Mouse (Mus musculus): ENCODE data around the gene Iars. TPM values are rescaled to one million over a fixed set of nuclear protein-coding genes. Genes with fewer than 3 reads are reported as not detected.

Iars gene
- polyA plus RNA-seq (2016; fragmentation: Nextera tagmentation; extraction: Ambion mirVana): 75.3 and 78.8 TPM in 2 replicates

DNA sequence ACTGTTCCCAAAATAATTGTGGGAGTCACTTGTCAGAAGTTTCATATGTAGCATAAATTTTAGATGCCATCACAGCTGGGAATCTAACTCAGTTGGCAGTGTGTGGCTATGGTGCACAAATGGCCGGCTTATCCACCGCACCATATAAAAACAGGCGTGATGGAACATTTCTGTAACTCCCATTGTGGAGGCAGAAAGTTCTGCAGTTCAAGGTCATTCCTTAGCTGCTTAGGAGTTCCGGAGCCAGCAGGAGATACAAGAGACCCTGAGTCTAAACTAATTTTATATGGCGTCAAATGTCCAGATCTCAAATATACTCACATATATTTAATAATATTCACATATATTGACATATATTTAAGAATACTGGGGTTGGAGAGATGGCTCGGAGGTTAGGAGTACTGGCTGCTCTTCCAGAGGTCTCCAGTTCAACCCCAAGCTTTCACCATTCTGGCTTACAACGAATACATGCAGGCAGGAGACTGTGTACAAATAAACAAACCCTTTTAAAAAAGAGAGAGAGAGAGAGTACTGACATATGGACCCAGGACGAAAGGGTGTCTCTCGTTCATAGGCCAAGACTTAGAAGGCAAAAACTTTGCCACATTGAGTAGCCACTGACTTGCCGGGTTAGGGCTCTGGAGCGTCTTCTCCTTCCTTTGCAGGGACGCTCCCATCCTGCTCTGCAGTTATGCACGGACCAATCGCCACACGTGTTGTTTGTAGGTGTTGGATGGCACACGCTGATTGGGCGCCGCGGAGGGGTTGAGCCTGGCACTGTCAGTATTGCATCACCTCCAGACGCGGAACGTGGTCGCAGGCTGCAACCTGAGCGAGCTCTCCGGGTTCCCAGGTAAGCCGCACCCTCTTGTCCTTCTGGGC is at the start of gene Iars:
Gene Iars (plus strand): TSS at position 750 of the 882 bp plus-strand sequence.
- Histone ChIP-seq H3K4me1 (replicated peaks) (peaks cover 20% of the 10 kb centered on the region), H3K36me3 (peaks cover 17% of the 10 kb centered on the region), H3K4me2 (peak within 1 kb of the TSS; percentile 91), H3K27ac (peak within 1 kb of the TSS; percentile 26; the same call in 1 of the 2 replicates), H3K4me3 (replicated peaks) (peak within 1 kb of the TSS; percentile 59), H3K27me3 (no peaks in the 10 kb centered on the region), H3K9ac (replicated peaks) (peak within 1 kb of the TSS; percentile 69), H3K9me3 (no peaks in the 10 kb centered on the region)
- ATAC-seq (ENCODE audit: insufficient number of reproducible peaks, insufficient read depth, low FRiP score, low TSS enrichment, low read depth): peak; percentile 100
- 6% methylated on average over 26 of the region's 26 CpGs for WGBS

GRCm38 (mm10) chr13:49639965-49640364 is 41.9 kb upstream of the Iars start:
- 96% methylated on average over 2 of the region's 2 CpGs for WGBS
- Histone ChIP-seq H3K27me3 (no peaks in the 10 kb centered on the region), H3K4me3 (replicated peaks) (no peak overlapping the region), H3K4me1 (replicated peaks) (no peaks in the 10 kb centered on the region), H3K27ac (no peak overlapping the region), H3K9me3 (no peaks in the 10 kb centered on the region), H3K4me2 (no peak overlapping the region), H3K9ac (replicated peaks) (no peak overlapping the region), H3K36me3 (no peaks in the 10 kb centered on the region; the same call in 1 of the 2 replicates)
- ATAC-seq (ENCODE audit: insufficient number of reproducible peaks, insufficient read depth, low FRiP score, low TSS enrichment, low read depth): no peak

DNA sequence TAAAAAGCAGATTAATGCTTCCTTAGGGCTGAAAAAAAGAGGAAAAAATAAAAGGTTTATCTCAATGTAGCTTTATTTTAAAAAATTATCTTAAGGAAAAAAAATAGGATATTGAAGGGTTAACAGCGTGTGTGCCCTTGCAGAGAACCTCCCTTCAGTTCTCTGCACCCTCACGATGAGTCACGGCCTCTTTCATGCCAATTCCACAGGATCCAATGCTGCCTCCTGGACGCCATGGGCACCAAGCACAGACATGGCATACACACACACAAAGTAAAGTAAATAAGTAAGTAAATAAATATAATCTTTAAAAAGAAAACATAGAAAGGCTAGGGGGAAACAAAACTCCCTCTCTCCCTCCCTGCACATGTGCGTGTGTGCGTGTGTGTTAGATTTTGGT is 39.2 kb upstream of the Iars start:
- H3K4me1 ChIP-seq (replicated peaks): no peaks in the 10 kb centered on the region
- no peaks in the 10 kb centered on the region for H3K36me3 ChIP-seq
- no peak overlapping the region for H3K4me2 ChIP-seq
- WGBS: 80% methylated on average over 6 of the region's 6 CpGs
- H3K9ac ChIP-seq (replicated peaks): no peak overlapping the region
- H3K27ac ChIP-seq: no peak overlapping the region
- no peaks in the 10 kb centered on the region for H3K27me3 ChIP-seq
- no peak overlapping the region for H3K4me3 ChIP-seq (replicated peaks)
- no peaks in the 10 kb centered on the region for H3K9me3 ChIP-seq
- no peak for ATAC-seq (ENCODE audit: insufficient number of reproducible peaks, insufficient read depth, low FRiP score, low TSS enrichment, low read depth)

- no peaks in the 10 kb centered on the region for H3K4me1 ChIP-seq (replicated peaks)
- no peak overlapping the region for H3K4me3 ChIP-seq (replicated peaks)
- H3K9ac ChIP-seq (replicated peaks): no peak overlapping the region
- H3K9me3 ChIP-seq: no peaks in the 10 kb centered on the region
- H3K36me3 ChIP-seq: no peaks in the 10 kb centered on the region
- no peaks in the 10 kb centered on the region for H3K27me3 ChIP-seq
- ATAC-seq (ENCODE audit: insufficient number of reproducible peaks, insufficient read depth, low FRiP score, low TSS enrichment, low read depth): no peak
- no peak overlapping the region for H3K27ac ChIP-seq
- no peak overlapping the region for H3K4me2 ChIP-seq
Observed at GRCm38 (mm10) chr13:49643669-49644362, 38.1 kb upstream of the Iars start.

GRCm38 (mm10) chr13:49644731-49645529 is 37.0 kb upstream of the Iars start:
- Histone ChIP-seq H3K9ac (replicated peaks) (no peak overlapping the region), H3K4me3 (replicated peaks) (no peak overlapping the region), H3K27me3 (no peaks in the 10 kb centered on the region), H3K36me3 (no peaks in the 10 kb centered on the region), H3K4me2 (no peak overlapping the region), H3K4me1 (replicated peaks) (no peaks in the 10 kb centered on the region), H3K27ac (no peak overlapping the region), H3K9me3 (no peaks in the 10 kb centered on the region)
- WGBS: 79% methylated on average over 2 of the region's 2 CpGs
- no peak for ATAC-seq (ENCODE audit: insufficient number of reproducible peaks, insufficient read depth, low FRiP score, low TSS enrichment, low read depth)

- H3K4me2 ChIP-seq: no peak overlapping the region
- no peaks in the 10 kb centered on the region for H3K9me3 ChIP-seq
- H3K4me1 ChIP-seq (replicated peaks): no peaks in the 10 kb centered on the region
- 88% methylated on average over 1 of the region's 1 CpGs for WGBS
- no peak overlapping the region for H3K27ac ChIP-seq
- no peaks in the 10 kb centered on the region for H3K36me3 ChIP-seq
- no peaks in the 10 kb centered on the region for H3K27me3 ChIP-seq
- ATAC-seq (ENCODE audit: insufficient number of reproducible peaks, insufficient read depth, low FRiP score, low TSS enrichment, low read depth): no peak
- no peak overlapping the region for H3K4me3 ChIP-seq (replicated peaks)
- H3K9ac ChIP-seq (replicated peaks): no peak overlapping the region
Observed at GRCm38 (mm10) chr13:49646019-49646418, 35.9 kb upstream of the Iars start.

- 57% methylated on average over 2 of the region's 2 CpGs for WGBS
- Histone ChIP-seq H3K9ac (replicated peaks) (no peak overlapping the region), H3K9me3 (no peaks in the 10 kb centered on the region), H3K27ac (no peak overlapping the region), H3K27me3 (no peaks in the 10 kb centered on the region), H3K4me3 (replicated peaks) (no peak overlapping the region; the same call in 1 of the 2 replicates), H3K36me3 (peaks cover 1% of the 10 kb centered on the region; the same call in 1 of the 2 replicates), H3K4me2 (peak overlapping the region; percentile 79), H3K4me1 (replicated peaks) (peaks cover 12% of the 10 kb centered on the region)
- ATAC-seq (ENCODE audit: insufficient number of reproducible peaks, insufficient read depth, low FRiP score, low TSS enrichment, low read depth): no peak
Observed at GRCm38 (mm10) chr13:49651136-49651535, 30.8 kb upstream of the Iars start.

GRCm38 (mm10) chr13:49651781-49652351 is 30.0 kb upstream of the Iars start:
- H3K9ac ChIP-seq (replicated peaks): peak overlapping the region; percentile 75
- no peaks in the 10 kb centered on the region for H3K27me3 ChIP-seq
- H3K36me3 ChIP-seq: peaks cover 5% of the 10 kb centered on the region; the same call in 1 of the 2 replicates
- no peaks in the 10 kb centered on the region for H3K9me3 ChIP-seq
- peak overlapping the region; percentile 61 for H3K4me3 ChIP-seq (replicated peaks)
- H3K27ac ChIP-seq: no peak overlapping the region
- peak overlapping the region; percentile 79 for H3K4me2 ChIP-seq
- H3K4me1 ChIP-seq (replicated peaks): peaks cover 12% of the 10 kb centered on the region
- no peak for ATAC-seq (ENCODE audit: insufficient number of reproducible peaks, insufficient read depth, low FRiP score, low TSS enrichment, low read depth)
- WGBS: 2% methylated on average over 4 of the region's 4 CpGs

- Histone ChIP-seq H3K27me3 (no peaks in the 10 kb centered on the region), H3K4me2 (peak within 1 kb of the TSS; percentile 79), H3K9ac (replicated peaks) (peak within 1 kb of the TSS; percentile 75), H3K4me1 (replicated peaks) (peaks cover 12% of the 10 kb centered on the region), H3K27ac (no peak within 1 kb of the TSS; the same call in 1 of the 2 replicates), H3K4me3 (replicated peaks) (peak within 1 kb of the TSS; percentile 61), H3K9me3 (no peaks in the 10 kb centered on the region), H3K36me3 (peaks cover 12% of the 10 kb centered on the region)
- peak; percentile 99 for ATAC-seq (ENCODE audit: insufficient number of reproducible peaks, insufficient read depth, low FRiP score, low TSS enrichment, low read depth)
- WGBS: under 1% methylated on average over 68 of the region's 68 CpGs
Observed at GRCm38 (mm10) chr13:49652481-49653179, 29.3 kb upstream of the Iars start, which contains the start of the genes Cenpp and Nol8. Gene Cenpp, minus strand, starts transcription at chr13:49652785. Gene Nol8, plus strand, starts transcription at chr13:49653078.

DNA sequence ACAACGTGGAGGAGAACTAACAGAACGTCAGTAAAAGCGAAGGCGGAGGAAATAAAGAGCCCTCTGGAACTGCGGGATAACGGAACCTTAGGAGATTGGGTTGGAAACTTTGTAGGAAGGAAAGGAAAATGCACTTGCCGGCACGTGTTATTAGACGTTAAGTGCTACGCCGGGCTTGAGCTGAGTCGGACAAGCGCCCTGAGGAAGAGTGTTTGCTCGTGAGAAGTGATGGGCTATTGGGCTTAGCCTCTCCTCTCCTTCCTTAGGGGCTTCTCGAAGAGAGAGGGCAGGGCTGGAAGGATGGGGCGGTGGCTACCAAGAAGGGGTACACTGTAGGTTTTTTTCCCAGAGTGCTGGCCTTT is 28.7 kb upstream of the Iars start:
- peak; percentile 65 for ATAC-seq (ENCODE audit: insufficient number of reproducible peaks, insufficient read depth, low FRiP score, low TSS enrichment, low read depth)
- Histone ChIP-seq H3K9ac (replicated peaks) (peak overlapping the region; percentile 47), H3K9me3 (no peaks in the 10 kb centered on the region), H3K36me3 (peaks cover 13% of the 10 kb centered on the region), H3K27ac (no peak overlapping the region; the same call in 1 of the 2 replicates), H3K4me2 (peak overlapping the region; percentile 79), H3K4me1 (replicated peaks) (peaks cover 12% of the 10 kb centered on the region), H3K4me3 (replicated peaks) (peak overlapping the region; percentile 61), H3K27me3 (no peaks in the 10 kb centered on the region)
- under 1% methylated on average over 16 of the region's 16 CpGs for WGBS

Data from limb, embryonic 12.5 days (tissue).